Mouse (Mus musculus): Measurements from ENCODE around the gene Nop10. TPM values are rescaled to one million over a fixed set of nuclear protein-coding genes. Genes with fewer than 3 reads are reported as not detected.

The Nop10 gene
- polyA plus RNA-seq, 1 experiment from 2014 or later, result 242 TPM

DNA sequence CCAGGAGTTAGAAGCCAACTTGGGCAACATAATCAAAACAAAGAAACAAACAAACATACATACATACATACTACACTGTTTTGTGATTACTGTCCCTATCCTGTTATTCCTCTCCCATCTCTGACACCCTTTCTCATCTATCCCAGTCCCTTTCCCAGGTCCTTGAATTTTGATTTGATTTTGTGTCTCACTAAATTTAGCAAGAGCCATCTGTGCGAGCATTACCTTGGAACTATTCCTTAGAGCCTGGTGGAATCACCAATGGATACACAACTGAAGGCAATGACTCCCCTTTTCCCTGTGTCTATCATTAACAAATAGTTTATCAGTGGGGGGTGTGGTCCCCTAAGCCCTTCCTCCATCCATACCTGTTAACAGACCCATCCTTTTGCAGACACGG, 31.1 kb downstream of the Nop10 start:
- ATAC-seq (replicated peaks; ENCODE audit: low FRiP score), result no peak
- no peak overlapping the region for H3K27ac ChIP-seq
- no peak overlapping the region for H3K4me3 ChIP-seq (replicated peaks)
- no peaks in the 10 kb centered on the region for H3K9me3 ChIP-seq (replicated peaks)
- no peak overlapping the region for H3K9ac ChIP-seq
- H3K27me3 ChIP-seq, result no peaks in the 10 kb centered on the region
- H3K4me1 ChIP-seq, result no peaks in the 10 kb centered on the region
- WGBS, result 92% methylated on average over 2 of the region's 2 CpGs
- H3K36me3 ChIP-seq, result no peaks in the 10 kb centered on the region
- no peak overlapping the region for H3K4me2 ChIP-seq

DNA sequence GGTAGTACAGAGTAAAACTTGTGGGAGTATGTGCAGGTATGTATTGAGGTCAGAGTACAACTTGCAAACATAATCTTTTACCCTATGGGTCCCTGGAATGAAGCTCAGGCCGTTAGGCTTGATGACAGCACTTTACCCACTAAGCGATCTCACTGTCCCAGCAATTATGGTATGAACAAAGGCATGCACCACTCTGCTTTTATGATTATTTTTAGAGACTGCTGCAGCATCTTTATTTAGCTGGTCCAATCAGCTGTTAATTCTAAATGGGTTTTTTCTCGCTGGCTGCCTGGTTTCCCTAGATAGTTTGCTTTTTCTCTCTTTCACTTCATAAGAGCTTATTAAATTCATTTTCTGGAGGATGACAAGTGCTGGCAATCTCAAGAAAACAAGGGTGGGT, 34.5 kb downstream of the Nop10 start:
- 86% methylated on average over 3 of the region's 3 CpGs for WGBS
- no peaks in the 10 kb centered on the region for H3K27me3 ChIP-seq
- no peak overlapping the region for H3K9ac ChIP-seq
- ATAC-seq (replicated peaks; ENCODE audit: low FRiP score), result no peak
- H3K4me3 ChIP-seq (replicated peaks), result no peak overlapping the region
- no peak overlapping the region for H3K27ac ChIP-seq
- H3K36me3 ChIP-seq, result no peaks in the 10 kb centered on the region
- H3K4me2 ChIP-seq, result no peak overlapping the region
- no peaks in the 10 kb centered on the region for H3K9me3 ChIP-seq (replicated peaks)
- no peaks in the 10 kb centered on the region for H3K4me1 ChIP-seq

DNA sequence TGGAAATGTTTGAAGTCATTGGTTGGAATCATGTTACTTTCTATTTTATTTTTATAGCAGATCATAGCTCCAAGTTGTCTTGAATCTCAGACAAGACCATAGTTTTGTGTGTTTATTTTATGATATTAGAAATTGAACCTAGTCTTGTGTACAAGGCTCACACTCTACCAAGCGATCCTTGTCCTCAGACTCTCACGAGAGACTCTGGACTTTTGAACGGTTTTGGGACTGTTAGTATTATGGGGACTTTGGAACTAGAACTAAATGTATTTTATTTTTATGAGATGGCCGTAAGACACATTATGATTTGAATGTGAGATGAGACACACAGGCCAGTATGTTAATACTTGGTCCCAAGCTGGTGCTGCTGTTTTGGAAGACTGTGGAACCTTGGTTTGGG, 36.5 kb downstream of the Nop10 start:
- Histone ChIP-seq H3K4me1 (no peaks in the 10 kb centered on the region), H3K4me3 (replicated peaks) (no peak overlapping the region), H3K36me3 (no peaks in the 10 kb centered on the region), H3K27me3 (no peaks in the 10 kb centered on the region), H3K9me3 (replicated peaks) (no peaks in the 10 kb centered on the region), H3K4me2 (no peak overlapping the region), H3K9ac (no peak overlapping the region), H3K27ac (no peak overlapping the region)
- ATAC-seq (replicated peaks; ENCODE audit: low FRiP score), result no peak
- 90% methylated on average over 4 of the region's 4 CpGs for WGBS

DNA sequence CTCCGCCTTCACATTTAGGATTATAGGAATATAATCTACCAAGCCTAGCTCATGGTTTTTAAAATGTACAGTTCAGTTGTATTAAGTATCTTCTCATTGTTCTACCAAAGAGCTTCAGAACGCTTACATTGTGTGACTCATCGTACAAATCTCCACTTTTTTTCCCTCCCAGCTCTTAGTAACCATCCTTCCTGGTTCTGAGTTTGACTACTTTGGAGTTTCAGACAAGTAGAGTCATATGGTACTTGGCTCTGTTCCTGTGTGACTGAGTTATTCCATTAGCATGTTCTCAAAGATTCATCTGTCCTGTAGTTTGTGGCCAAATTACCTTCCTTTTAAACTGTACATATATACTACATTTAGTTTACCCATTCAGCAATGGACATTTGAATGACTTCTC, 46.9 kb downstream of the Nop10 start:
- ATAC-seq (replicated peaks; ENCODE audit: low FRiP score), result no peak
- no peak overlapping the region for H3K9ac ChIP-seq
- no peaks in the 10 kb centered on the region for H3K36me3 ChIP-seq
- 84% methylated on average over 3 of the region's 3 CpGs for WGBS
- H3K4me1 ChIP-seq, result no peaks in the 10 kb centered on the region
- H3K4me3 ChIP-seq (replicated peaks), result no peak overlapping the region
- no peaks in the 10 kb centered on the region for H3K9me3 ChIP-seq (replicated peaks)
- no peaks in the 10 kb centered on the region for H3K27me3 ChIP-seq
- no peak overlapping the region for H3K4me2 ChIP-seq
- no peak overlapping the region for H3K27ac ChIP-seq

DNA sequence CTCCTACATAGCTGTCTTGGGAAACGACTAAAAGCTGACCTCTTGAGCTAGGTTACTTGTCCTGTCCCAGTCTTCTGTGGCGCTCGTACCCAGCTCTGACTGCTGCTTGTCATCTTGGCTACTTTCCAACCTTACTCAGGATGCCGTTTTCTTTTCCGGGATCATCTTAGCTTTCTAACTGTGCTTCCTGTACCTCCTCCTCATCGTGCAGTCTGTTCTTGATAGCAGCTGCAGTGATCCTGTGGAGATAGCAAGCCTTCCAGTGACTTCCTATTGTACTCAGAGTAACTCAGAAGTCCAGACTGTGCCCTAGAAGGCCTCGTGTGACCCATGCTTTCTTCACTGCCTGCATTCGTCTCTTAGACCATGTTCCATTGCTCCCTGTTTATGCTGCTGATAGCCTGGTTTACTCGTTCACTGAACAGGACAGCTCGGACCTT, 47.5 kb downstream of the Nop10 start:
- Histone ChIP-seq H3K4me3 (replicated peaks) (no peak overlapping the region), H3K4me2 (no peak overlapping the region), H3K27me3 (no peaks in the 10 kb centered on the region), H3K4me1 (no peaks in the 10 kb centered on the region), H3K36me3 (no peaks in the 10 kb centered on the region), H3K9me3 (replicated peaks) (no peaks in the 10 kb centered on the region), H3K27ac (no peak overlapping the region), H3K9ac (no peak overlapping the region)
- 61% methylated on average over 10 of the region's 10 CpGs for WGBS
- ATAC-seq (replicated peaks; ENCODE audit: low FRiP score), result no peak

Other genes with a start within 250 kb of the Nop10 start
- gene Olfr1310, start 249.2 kb upstream of the Nop10 start, polyA plus RNA-seq (2015; fragmentation: Nextera tagmentation; extraction: Ambion mirVana), result not detected in 2 replicates
- not detected in 2 replicates for gene Olfr1311, start 237.5 kb upstream of the Nop10 start, polyA plus RNA-seq (2015; fragmentation: Nextera tagmentation; extraction: Ambion mirVana)
- gene Olfr1312, start 211.7 kb upstream of the Nop10 start, polyA plus RNA-seq (2015; fragmentation: Nextera tagmentation; extraction: Ambion mirVana), result not detected in 2 replicates
- gene Olfr1313, start 184.1 kb upstream of the Nop10 start, polyA plus RNA-seq (2015; fragmentation: Nextera tagmentation; extraction: Ambion mirVana), result not detected in 2 replicates
- gene Olfr1314, start 165.1 kb upstream of the Nop10 start, polyA plus RNA-seq (2015; fragmentation: Nextera tagmentation; extraction: Ambion mirVana), result not detected in 2 replicates
- gene Olfr1315-ps1, start 146.5 kb upstream of the Nop10 start, polyA plus RNA-seq (2015; fragmentation: Nextera tagmentation; extraction: Ambion mirVana), result not detected in 2 replicates
- not detected in 2 replicates for gene Olfr1316, start 126.9 kb upstream of the Nop10 start, polyA plus RNA-seq (2015; fragmentation: Nextera tagmentation; extraction: Ambion mirVana)
- gene Olfr1317, start 121.6 kb upstream of the Nop10 start, polyA plus RNA-seq (2015; fragmentation: Nextera tagmentation; extraction: Ambion mirVana), result not detected in 2 replicates
- not detected in 2 replicates for gene Olfr1318, start 107.7 kb upstream of the Nop10 start, polyA plus RNA-seq (2015; fragmentation: Nextera tagmentation; extraction: Ambion mirVana)
- 23.1 and 25.7 TPM in 2 replicates for gene Lpcat4, start 22.5 kb upstream of the Nop10 start, polyA plus RNA-seq (2015; fragmentation: Nextera tagmentation; extraction: Ambion mirVana)
- 0.08 TPM in 1 of 2 replicates, not detected in the other for gene Nutm1, start 2.6 kb upstream of the Nop10 start, polyA plus RNA-seq (2015; fragmentation: Nextera tagmentation; extraction: Ambion mirVana)
- 9.5 and 10.7 TPM in 2 replicates for gene Slc12a6, start 3.9 kb downstream of the Nop10 start, polyA plus RNA-seq (2015; fragmentation: Nextera tagmentation; extraction: Ambion mirVana)
- not detected in 2 replicates for gene Gm21985, start 4.4 kb downstream of the Nop10 start, polyA plus RNA-seq (2015; fragmentation: Nextera tagmentation; extraction: Ambion mirVana)
- gene Emc4, start 106.1 kb downstream of the Nop10 start, polyA plus RNA-seq (2015; fragmentation: Nextera tagmentation; extraction: Ambion mirVana), result 120 and 123 TPM in 2 replicates
- gene Katnbl1, start 117.3 kb downstream of the Nop10 start, polyA plus RNA-seq (2015; fragmentation: Nextera tagmentation; extraction: Ambion mirVana), result 38.4 and 42.3 TPM in 2 replicates
- gene Emc7, start 193.1 kb downstream of the Nop10 start, polyA plus RNA-seq (2015; fragmentation: Nextera tagmentation; extraction: Ambion mirVana), result 19.3 and 20.0 TPM in 2 replicates
- 0.17 and 0.22 TPM in 2 replicates for gene Chrm5, start 218.8 kb downstream of the Nop10 start, polyA plus RNA-seq (2015; fragmentation: Nextera tagmentation; extraction: Ambion mirVana)
- 7.2 and 9.3 TPM in 2 replicates for gene Aven, start 231.0 kb downstream of the Nop10 start, polyA plus RNA-seq (2015; fragmentation: Nextera tagmentation; extraction: Ambion mirVana)

Measured in kidney, embryonic 15.5 days (tissue).